Mouse (Mus musculus) testis, adult 2 months (tissue): Measurements from ENCODE around the gene Dyrk1a.

Experiments
- CTCF ChIP-seq: fragments of 200-500 bp; IDR thresholded peaks from 2 replicates; pipeline ENCODE4 v1.5.1; 2012; ENCODE audit warnings: low read depth, mild to moderate bottlenecking, inconsistent platforms, low read length, moderate library complexity; ENCODE audit not compliant: control insufficient read depth, insufficient read depth, insufficient replicate concordance
- POLR2A ChIP-seq: fragments of 200-500 bp; IDR thresholded peaks from 2 replicates; pipeline ENCODE4 v1.6.1; 2012; ENCODE audit warnings: low read depth, mild to moderate bottlenecking, inconsistent platforms, low read length, moderate library complexity; ENCODE audit not compliant: control insufficient read depth

- TF ChIP-seq CTCF = no peak
- TF ChIP-seq POLR2A = no peak
These were observed 78.1 kb downstream of the Dyrk1a start for GRCm38 (mm10) chr16:94647925-94648324.
